Mouse (Mus musculus) liver, embryonic 12.5 days (tissue): ENCODE results near the gene Mettl24. TPM values are rescaled to one million over a fixed set of nuclear protein-coding genes. Genes with fewer than 3 reads are reported as not detected.

ENCODE experiments used
- ATAC-seq: fragments of 200-750 bp; cut with Nextera tagmentation; 2 replicates; pipeline ENCODE4 v1.8.0; 2017; ENCODE audit warnings: moderate number of reproducible peaks, mild to moderate bottlenecking, moderate library complexity
- H3K27ac ChIP-seq: fragments of 300-500 bp; sonication (generic); 2 replicates; pipeline ENCODE4 v1.5.1; 2016; ENCODE audit warnings: mild to moderate bottlenecking
- H3K27me3 ChIP-seq: fragments of 300-500 bp; sonication (generic); replicated peaks from 2 replicates; pipeline ENCODE4 v1.6.1; 2016; ENCODE audit warnings: mild to moderate bottlenecking, moderate library complexity
- H3K36me3 ChIP-seq: fragments of 300-500 bp; sonication (generic); 2 replicates; pipeline ENCODE4 v1.6.1; 2016; ENCODE audit warnings: mild to moderate bottlenecking, moderate library complexity
- H3K4me1 ChIP-seq: fragments of 300-500 bp; sonication (generic); 2 replicates; pipeline ENCODE4 v1.6.1; 2016
- H3K4me2 ChIP-seq: fragments of 300-500 bp; sonication (generic); 2 replicates; pipeline ENCODE4 v1.6.1; 2016; ENCODE audit warnings: mild to moderate bottlenecking, moderate library complexity
- H3K4me3 ChIP-seq: fragments of 300-500 bp; sonication (generic); 2 replicates; pipeline ENCODE4 v1.5.1; 2016; ENCODE audit warnings: mild to moderate bottlenecking, moderate library complexity
- H3K9ac ChIP-seq: fragments of 300-500 bp; sonication (generic); 2 replicates; pipeline ENCODE4 v1.6.1; 2016; ENCODE audit warnings: mild to moderate bottlenecking, moderate library complexity
- H3K9me3 ChIP-seq: fragments of 300-500 bp; sonication (generic); replicated peaks from 2 replicates; pipeline ENCODE4 v1.6.1; 2016; ENCODE audit warnings: mild to moderate bottlenecking, moderate library complexity
- WGBS: fragments of 180-500 bp; shearing (Covaris S2); methylation state at CpG from one replicate; pipeline ENCODE4 v1.1.7; 2016; ENCODE audit not compliant: insufficient replicate concordance; 5-methylcytosine and 5-hydroxymethylcytosine counted together
- polyA plus RNA-seq: library from polyadenylated mRNA; unstranded; fragments of >200 nt; fragmentation: Nextera tagmentation; extraction: Ambion mirVana; gene quantifications from 2 replicates; pipeline ENCODE4 v1.2.1, GENCODE M21; 2016

Mettl24 gene
- polyA plus RNA-seq, 1 experiment from 2014 or later: 0.87 TPM

DNA sequence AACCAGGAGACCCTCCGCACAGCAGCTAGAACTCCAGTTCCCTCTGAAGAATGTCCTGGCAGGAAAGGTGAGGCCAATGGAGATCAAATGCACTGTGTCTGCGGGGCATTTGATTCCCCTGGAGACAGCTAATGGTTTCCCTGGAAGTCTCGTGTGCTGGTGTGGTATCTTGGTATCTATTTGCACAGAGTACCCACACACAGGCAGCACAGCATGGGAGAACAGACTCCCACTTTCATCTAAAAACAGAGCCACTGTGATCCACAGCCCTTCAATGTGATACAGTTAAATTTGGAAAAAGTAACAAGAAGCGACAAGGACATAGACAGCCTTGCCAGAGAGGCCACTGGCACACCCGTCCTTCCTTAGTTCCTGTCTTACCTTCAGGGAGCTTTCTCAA, 160.8 kb downstream of the Mettl24 start:
- no peak for ATAC-seq
- Histone ChIP-seq H3K27ac (no peak overlapping the region), H3K36me3 (peaks cover 74% of the 10 kb centered on the region), H3K9me3 (no peaks in the 10 kb centered on the region), H3K27me3 (no peaks in the 10 kb centered on the region), H3K4me3 (no peak overlapping the region), H3K9ac (no peak overlapping the region), H3K4me2 (no peak overlapping the region), H3K4me1 (no peaks in the 10 kb centered on the region)
- 88% methylated on average over 5 of the region's 5 CpGs for WGBS

DNA sequence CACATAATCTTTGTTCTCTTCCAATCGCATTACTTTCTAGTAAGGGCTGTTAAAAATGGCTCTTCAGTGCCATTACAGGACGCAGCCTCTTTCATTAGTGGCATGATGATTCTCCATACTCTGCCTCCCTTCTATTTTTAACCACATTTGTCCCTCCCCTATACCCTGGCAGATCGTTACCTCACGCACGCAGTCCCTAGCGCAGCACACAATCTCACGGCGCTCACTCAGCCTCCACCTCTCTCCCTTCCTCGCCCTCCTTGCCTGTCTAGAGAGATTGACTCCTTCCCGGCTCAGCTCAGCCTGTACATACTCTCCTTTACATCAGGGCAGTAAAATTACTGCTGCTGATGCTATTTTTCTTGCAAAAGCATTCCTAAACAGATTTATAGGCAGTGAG, 161.5 kb downstream of the Mettl24 start:
- Histone ChIP-seq H3K9ac (no peak overlapping the region), H3K4me1 (no peaks in the 10 kb centered on the region), H3K27ac (no peak overlapping the region), H3K27me3 (no peaks in the 10 kb centered on the region), H3K4me2 (no peak overlapping the region), H3K9me3 (no peaks in the 10 kb centered on the region), H3K4me3 (no peak overlapping the region), H3K36me3 (peaks cover 77% of the 10 kb centered on the region)
- ATAC-seq: no peak
- 78% methylated on average over 10 of the region's 10 CpGs for WGBS

DNA sequence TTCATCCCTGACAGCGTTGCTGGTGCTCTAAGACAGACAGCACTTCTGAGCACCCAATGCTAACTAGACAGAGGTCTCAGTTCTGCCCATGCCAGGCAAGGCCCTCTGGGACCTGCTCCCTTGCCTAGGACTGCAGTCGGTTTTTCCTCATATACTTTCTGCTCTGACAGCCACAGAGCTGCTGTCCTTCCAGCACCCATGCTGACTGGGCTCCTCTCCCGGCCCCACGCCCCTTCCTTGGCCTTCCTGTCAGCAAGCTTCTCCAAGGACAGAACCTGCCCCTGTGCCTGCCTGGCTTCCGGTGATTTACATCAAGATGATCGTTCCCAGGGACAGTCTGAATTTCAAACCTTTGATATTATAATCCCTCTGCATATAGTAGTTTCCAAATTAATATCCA, 162.5 kb downstream of the Mettl24 start:
- Histone ChIP-seq H3K4me3 (no peak overlapping the region), H3K9ac (no peak overlapping the region), H3K36me3 (peaks cover 78% of the 10 kb centered on the region), H3K4me2 (no peak overlapping the region), H3K9me3 (no peaks in the 10 kb centered on the region), H3K27me3 (no peaks in the 10 kb centered on the region), H3K27ac (no peak overlapping the region), H3K4me1 (no peaks in the 10 kb centered on the region)
- ATAC-seq: no peak
- 78% methylated on average over 6 of the region's 6 CpGs for WGBS

DNA sequence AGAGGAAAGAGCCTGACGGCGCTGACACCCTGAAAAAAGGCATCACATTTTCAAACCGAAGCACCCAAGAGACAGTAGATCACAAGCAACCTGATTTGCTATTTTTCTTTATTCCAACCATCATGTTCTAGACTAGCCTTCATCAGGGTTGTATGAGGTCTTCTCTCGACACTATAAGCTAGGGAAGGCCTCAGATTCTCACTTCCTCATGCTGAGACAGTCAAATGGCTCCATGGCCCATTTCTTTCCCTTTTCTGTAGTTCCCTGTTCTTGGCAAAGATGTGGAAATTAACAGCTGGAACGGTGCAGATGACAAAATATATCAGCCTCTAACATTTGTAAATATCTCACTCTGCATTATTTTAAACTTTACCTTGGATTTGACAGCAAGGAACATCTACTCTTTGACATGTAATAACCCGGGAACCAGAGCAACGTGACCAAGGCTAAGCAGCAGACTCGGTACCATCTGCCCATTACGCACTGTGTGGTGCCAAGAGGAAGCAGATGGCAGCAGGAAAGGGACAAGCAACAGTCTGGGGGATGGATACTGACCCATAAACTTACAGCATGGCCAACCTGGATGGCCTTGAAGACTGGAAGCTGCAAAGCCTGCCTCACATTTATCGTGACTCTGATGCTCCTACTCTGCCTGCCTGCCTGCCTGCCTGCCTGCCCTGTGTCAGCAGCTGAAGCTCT, 164.2 kb downstream of the Mettl24 start:
- Histone ChIP-seq H3K9ac (no peak overlapping the region), H3K4me3 (no peak overlapping the region), H3K4me1 (no peaks in the 10 kb centered on the region), H3K27ac (no peak overlapping the region), H3K27me3 (no peaks in the 10 kb centered on the region), H3K9me3 (no peaks in the 10 kb centered on the region), H3K4me2 (no peak overlapping the region), H3K36me3 (peaks cover 62% of the 10 kb centered on the region)
- no peak for ATAC-seq
- WGBS: 84% methylated on average over 10 of the region's 10 CpGs

DNA sequence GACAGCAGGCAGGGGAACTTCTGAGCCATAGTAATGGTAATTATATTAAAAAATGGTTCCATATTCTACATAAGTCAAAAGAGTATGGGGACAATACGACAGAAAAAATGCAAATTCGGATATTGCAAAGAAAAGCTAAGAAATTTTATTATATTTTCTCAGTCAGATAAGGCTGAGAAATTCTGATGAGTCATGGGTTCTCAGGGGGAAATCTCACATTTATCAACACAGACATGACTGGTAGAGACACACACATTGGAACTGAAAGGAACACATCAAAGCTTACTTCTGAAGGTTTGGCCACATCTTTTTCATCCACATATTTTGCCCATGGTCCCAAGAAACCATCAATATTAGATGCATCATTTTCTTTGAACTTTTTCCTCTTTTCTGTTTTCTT, 167.6 kb downstream of the Mettl24 start:
- WGBS: 70% methylated on average over 2 of the region's 2 CpGs
- Histone ChIP-seq H3K4me2 (no peak overlapping the region), H3K4me3 (no peak overlapping the region), H3K9me3 (no peaks in the 10 kb centered on the region), H3K27me3 (no peaks in the 10 kb centered on the region), H3K9ac (no peak overlapping the region), H3K4me1 (no peaks in the 10 kb centered on the region), H3K36me3 (peaks cover 42% of the 10 kb centered on the region), H3K27ac (no peak overlapping the region)
- no peak for ATAC-seq

DNA sequence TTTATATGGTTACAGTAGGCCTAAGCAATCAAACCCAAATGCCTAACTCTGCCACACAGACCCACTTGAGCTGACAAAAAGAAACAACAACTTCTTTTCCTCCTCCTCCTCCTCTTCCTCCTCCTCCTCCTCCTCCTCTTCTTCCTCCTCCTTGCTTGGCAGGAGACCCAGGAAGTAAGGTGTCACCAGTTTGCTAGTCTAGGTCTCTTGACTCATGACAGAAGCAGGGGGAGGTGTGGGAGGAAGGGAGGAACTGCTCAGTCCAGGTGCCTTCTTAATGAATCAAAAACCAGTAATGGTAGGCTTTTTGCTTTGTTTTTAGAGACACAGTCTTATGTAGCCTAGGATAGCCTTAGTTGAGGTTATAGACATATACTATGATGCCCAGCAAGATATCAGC, 168.1 kb downstream of the Mettl24 start:
- H3K9me3 ChIP-seq: no peaks in the 10 kb centered on the region
- H3K4me1 ChIP-seq: no peaks in the 10 kb centered on the region
- no peak overlapping the region for H3K9ac ChIP-seq
- H3K4me3 ChIP-seq: no peak overlapping the region
- no peaks in the 10 kb centered on the region for H3K27me3 ChIP-seq
- H3K27ac ChIP-seq: no peak overlapping the region
- H3K4me2 ChIP-seq: no peak overlapping the region
- ATAC-seq: no peak
- peaks cover 40% of the 10 kb centered on the region for H3K36me3 ChIP-seq

DNA sequence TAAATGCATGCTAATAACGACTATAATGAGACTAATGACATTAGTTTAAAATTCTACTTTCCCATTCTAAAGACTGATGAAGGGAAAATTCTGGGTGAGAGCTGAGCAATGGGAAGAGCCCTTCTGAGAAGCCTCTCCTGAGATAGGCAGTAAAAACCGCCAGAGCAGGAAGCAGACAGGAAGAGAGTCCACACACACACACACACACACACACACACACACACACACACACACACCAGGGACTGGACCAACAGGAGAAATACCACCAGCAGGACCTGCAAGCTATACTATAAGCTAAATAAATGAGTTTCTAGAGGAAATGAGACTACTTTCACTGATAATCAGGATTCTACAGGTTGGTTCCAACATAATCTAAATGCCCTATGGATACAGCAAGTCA, 172.5 kb downstream of the Mettl24 start:
- Histone ChIP-seq H3K27me3 (no peaks in the 10 kb centered on the region), H3K9ac (no peak overlapping the region), H3K4me1 (no peaks in the 10 kb centered on the region), H3K9me3 (no peaks in the 10 kb centered on the region), H3K36me3 (peaks cover 8% of the 10 kb centered on the region), H3K4me2 (no peak overlapping the region), H3K4me3 (no peak overlapping the region), H3K27ac (no peak overlapping the region)
- no peak for ATAC-seq
- 37% methylated on average over 2 of the region's 2 CpGs for WGBS

- Histone ChIP-seq H3K27me3 (no peaks in the 10 kb centered on the region), H3K4me2 (no peak overlapping the region), H3K36me3 (peaks cover 12% of the 10 kb centered on the region), H3K9me3 (no peaks in the 10 kb centered on the region), H3K9ac (no peak overlapping the region), H3K4me3 (no peak overlapping the region), H3K27ac (no peak overlapping the region), H3K4me1 (no peaks in the 10 kb centered on the region)
- no peak for ATAC-seq
- WGBS: 86% methylated on average over 7 of the region's 7 CpGs
These were observed 173.6 kb downstream of the Mettl24 start for GRCm38 (mm10) chr10:40856703-40857102.

- Histone ChIP-seq H3K9ac (no peak overlapping the region), H3K4me2 (no peak overlapping the region), H3K9me3 (no peaks in the 10 kb centered on the region), H3K27ac (no peak overlapping the region), H3K4me1 (no peaks in the 10 kb centered on the region), H3K27me3 (no peaks in the 10 kb centered on the region), H3K4me3 (no peak overlapping the region), H3K36me3 (peaks cover 12% of the 10 kb centered on the region)
- no peak for ATAC-seq
- 86% methylated on average over 8 of the region's 8 CpGs for WGBS
These were observed 174.5 kb downstream of the Mettl24 start for GRCm38 (mm10) chr10:40857599-40857998.

Other genes starting within 250 kb of the Mettl24 start
- gene Slc22a16, start 112.9 kb upstream of the Mettl24 start, polyA plus RNA-seq: not detected in 2 replicates
- gene Ddo, start 53.3 kb upstream of the Mettl24 start, polyA plus RNA-seq: 0.11 TPM in 1 of 2 replicates, not detected in the other
- gene Cdc40, start 200.0 kb downstream of the Mettl24 start, polyA plus RNA-seq: 19.5 and 20.1 TPM in 2 replicates
- gene Wasf1, start 200.2 kb downstream of the Mettl24 start, polyA plus RNA-seq: 3.2 and 3.3 TPM in 2 replicates